Mouse (Mus musculus) kidney, adult 2 months (tissue): ENCODE data around the gene Arpc2.

Experiments used
- CTCF ChIP-seq: fragments of 200-500 bp; conservative IDR thresholded peaks from 2 replicates; pipeline ENCODE4 v1.5.1; 2011; ENCODE audit warnings: low read depth, mild to moderate bottlenecking, control low read depth, low read length, moderate library complexity, mixed read lengths; ENCODE audit not compliant: insufficient read depth, insufficient read length
- POLR2A ChIP-seq: fragments of 200-500 bp; IDR thresholded peaks from one replicate; pipeline ENCODE4 v1.6.1; 2011; ENCODE audit warnings: low read depth, low read length, control low read depth

GRCm38 (mm10) chr1:74235938-74236589 lies at the start of gene Arpc2:
- TF ChIP-seq CTCF (no peak), POLR2A (peak; percentile 96)
